Mouse (Mus musculus): Measurements from ENCODE around the gene Abcb5. TPM values are rescaled to one million over a fixed set of nuclear protein-coding genes. Genes with fewer than 3 reads are reported as not detected.
"Not testable (repeated sequence)": the region's sequence is repeated elsewhere in the genome, so short reads cannot be mapped to it uniquely, and the experiment has no call there.

Abcb5 gene
- polyA plus RNA-seq (2012; rRNA removed): not detected in 2 replicates

DNA sequence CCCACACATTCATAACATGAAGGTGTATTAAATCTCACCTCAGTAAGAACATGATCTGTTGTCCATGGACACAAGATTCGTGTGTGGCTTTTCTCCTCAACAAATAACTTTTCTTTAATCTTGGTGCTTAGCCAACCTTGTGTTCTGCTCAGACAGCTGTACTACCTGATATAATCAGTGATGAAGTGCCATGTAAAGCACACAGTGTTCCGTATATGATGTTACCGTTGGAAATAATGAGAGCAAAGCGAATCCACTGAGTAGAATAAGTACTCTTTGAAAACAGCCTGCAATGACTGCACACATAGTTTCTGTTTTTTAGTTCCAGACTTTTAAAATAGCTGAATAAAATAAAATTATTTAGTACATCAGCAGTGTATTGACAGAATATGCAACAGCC lies at the start of gene Abcb5:
Abcb5 (minus strand) TSS at position 101 of the 400 bp plus-strand sequence.
- Histone ChIP-seq H3K27ac (ENCODE audit: insufficient read depth, low read depth, low read length) (no peak within 1 kb of the TSS), H3K4me1 (ENCODE audit: control insufficient read depth, insufficient read depth, insufficient read length, low read length) (no peaks in the 10 kb centered on the region), H3K27me3 (ENCODE audit: control insufficient read depth, insufficient read depth, low read length) (no peaks in the 10 kb centered on the region), H3K36me3 (ENCODE audit: control insufficient read depth, insufficient read depth, low read length) (no peaks in the 10 kb centered on the region), H3K4me3 (ENCODE audit: low read depth, low read length) (no peak within 1 kb of the TSS)
- no peak for TF ChIP-seq CTCF (IDR thresholded peaks at IDR 0.05; ENCODE audit: extremely low read depth, insufficient read length, insufficient replicate concordance, low read depth, low read length)
- no peak for TF ChIP-seq POLR2A (IDR thresholded peaks at IDR 0.05; ENCODE audit: low read depth, low read length)
- 78% methylated on average over 4 of the region's 4 CpGs for WGBS

DNA sequence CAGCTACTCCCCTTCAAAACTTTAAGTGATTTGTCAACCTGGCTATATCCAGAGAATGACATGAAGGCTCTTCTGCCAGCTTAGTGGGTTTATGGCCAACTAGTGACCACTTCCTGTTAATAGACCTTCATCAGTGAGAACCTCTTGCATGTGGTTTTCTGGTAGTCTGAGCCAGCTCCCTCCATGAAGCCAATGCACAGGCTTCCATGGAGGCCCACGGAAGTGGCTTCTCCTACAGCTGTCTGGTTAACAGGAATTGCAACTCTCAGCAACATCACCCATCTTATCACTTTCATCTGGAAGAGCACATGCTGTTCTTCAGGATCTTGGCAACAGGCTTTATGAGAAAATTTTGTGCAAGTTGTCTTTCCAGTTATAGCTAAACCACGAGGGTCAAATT lies 33.0 kb upstream of the Abcb5 start:
- no peak overlapping the region for H3K27ac ChIP-seq (ENCODE audit: insufficient read depth, low read depth, low read length)
- no peak for TF ChIP-seq CTCF (IDR thresholded peaks at IDR 0.05; ENCODE audit: extremely low read depth, insufficient read length, insufficient replicate concordance, low read depth, low read length)
- TF ChIP-seq POLR2A (IDR thresholded peaks at IDR 0.05; ENCODE audit: low read depth, low read length): no peak
- H3K4me1 ChIP-seq (ENCODE audit: control insufficient read depth, insufficient read depth, insufficient read length, low read length): no peaks in the 10 kb centered on the region
- H3K4me3 ChIP-seq (ENCODE audit: low read depth, low read length): no peak overlapping the region
- 43% methylated on average over 2 of the region's 2 CpGs for WGBS
- H3K36me3 ChIP-seq (ENCODE audit: control insufficient read depth, insufficient read depth, low read length): no peaks in the 10 kb centered on the region
- no peaks in the 10 kb centered on the region for H3K27me3 ChIP-seq (ENCODE audit: control insufficient read depth, insufficient read depth, low read length)

DNA sequence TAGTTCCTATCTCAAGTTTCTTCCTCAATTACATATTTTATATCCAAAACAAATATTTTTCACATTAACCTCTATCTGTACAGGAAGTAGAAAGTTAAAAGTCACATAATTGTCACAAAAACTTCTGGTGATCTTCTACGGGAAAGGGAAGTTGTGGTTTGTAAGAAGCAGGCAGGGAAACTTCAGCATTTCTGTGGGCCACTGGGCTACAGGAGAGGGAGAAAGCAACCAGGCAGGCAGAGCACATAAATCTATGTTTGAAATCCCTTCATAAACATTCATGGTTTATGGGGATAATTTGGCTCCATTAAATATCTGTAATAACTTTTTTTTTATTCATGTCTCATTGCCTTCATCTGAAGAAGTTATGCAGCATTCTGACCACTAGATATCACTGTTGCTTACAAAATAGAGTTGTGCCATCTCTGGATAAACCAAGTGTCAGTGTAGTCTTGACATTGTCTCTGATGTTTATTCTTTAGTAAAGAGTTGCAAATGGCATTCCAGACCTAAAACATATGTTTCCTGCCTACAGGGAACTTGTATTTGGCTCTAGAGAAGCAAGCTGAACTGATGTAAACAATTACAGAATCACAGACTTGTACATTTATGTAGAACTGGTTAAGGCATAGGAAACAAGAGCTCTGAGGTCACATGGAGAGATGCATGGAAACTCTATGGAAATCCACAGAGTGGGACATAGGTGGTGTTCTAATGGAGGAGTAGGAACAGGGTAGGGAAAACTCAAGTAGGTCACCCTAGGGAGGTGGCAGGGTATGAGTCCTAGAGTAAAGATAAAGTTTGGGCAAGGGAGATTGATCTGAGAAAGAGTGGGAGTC lies 28.3 kb upstream of the Abcb5 start:
- Histone ChIP-seq H3K27me3 (ENCODE audit: control insufficient read depth, insufficient read depth, low read length) (no peaks in the 10 kb centered on the region), H3K27ac (ENCODE audit: insufficient read depth, low read depth, low read length) (no peak overlapping the region), H3K36me3 (ENCODE audit: control insufficient read depth, insufficient read depth, low read length) (no peaks in the 10 kb centered on the region), H3K4me1 (ENCODE audit: control insufficient read depth, insufficient read depth, insufficient read length, low read length) (no peaks in the 10 kb centered on the region), H3K4me3 (ENCODE audit: low read depth, low read length) (no peak overlapping the region)
- 64% methylated on average over 1 of the region's 1 CpGs for WGBS
- TF ChIP-seq CTCF (IDR thresholded peaks at IDR 0.05; ENCODE audit: extremely low read depth, insufficient read length, insufficient replicate concordance, low read depth, low read length) (no peak), POLR2A (IDR thresholded peaks at IDR 0.05; ENCODE audit: low read depth, low read length) (no peak)

DNA sequence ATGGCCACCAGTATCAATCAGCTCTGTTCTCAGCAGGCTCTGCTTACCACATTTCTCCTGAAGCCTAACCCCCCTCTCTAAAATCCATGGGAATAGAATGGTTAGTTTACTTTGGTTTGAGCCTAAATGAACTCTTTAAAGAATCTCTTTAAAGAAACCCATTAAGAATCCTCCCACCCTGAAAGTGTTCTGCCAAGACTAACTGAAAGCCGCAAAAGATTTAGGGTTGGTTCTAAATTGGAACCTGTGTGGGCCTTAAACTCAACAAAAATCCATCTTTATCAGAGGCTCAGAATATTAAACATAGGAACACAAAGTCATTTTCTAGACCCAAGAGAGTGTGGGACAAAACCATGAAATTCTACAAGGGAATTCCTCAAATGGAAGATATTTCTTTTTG lies 18.6 kb upstream of the Abcb5 start:
- Histone ChIP-seq H3K27me3 (ENCODE audit: control insufficient read depth, insufficient read depth, low read length) (no peaks in the 10 kb centered on the region; the same call in 1 of the 2 replicates), H3K36me3 (ENCODE audit: control insufficient read depth, insufficient read depth, low read length) (no peaks in the 10 kb centered on the region), H3K4me1 (ENCODE audit: control insufficient read depth, insufficient read depth, insufficient read length, low read length) (no peaks in the 10 kb centered on the region), H3K4me3 (ENCODE audit: low read depth, low read length) (no peak overlapping the region), H3K27ac (ENCODE audit: insufficient read depth, low read depth, low read length) (no peak overlapping the region)
- TF ChIP-seq POLR2A (IDR thresholded peaks at IDR 0.05; ENCODE audit: low read depth, low read length): no peak
- TF ChIP-seq CTCF (IDR thresholded peaks at IDR 0.05; ENCODE audit: extremely low read depth, insufficient read length, insufficient replicate concordance, low read depth, low read length): no peak
- 63% methylated on average over 1 of the region's 1 CpGs for WGBS

DNA sequence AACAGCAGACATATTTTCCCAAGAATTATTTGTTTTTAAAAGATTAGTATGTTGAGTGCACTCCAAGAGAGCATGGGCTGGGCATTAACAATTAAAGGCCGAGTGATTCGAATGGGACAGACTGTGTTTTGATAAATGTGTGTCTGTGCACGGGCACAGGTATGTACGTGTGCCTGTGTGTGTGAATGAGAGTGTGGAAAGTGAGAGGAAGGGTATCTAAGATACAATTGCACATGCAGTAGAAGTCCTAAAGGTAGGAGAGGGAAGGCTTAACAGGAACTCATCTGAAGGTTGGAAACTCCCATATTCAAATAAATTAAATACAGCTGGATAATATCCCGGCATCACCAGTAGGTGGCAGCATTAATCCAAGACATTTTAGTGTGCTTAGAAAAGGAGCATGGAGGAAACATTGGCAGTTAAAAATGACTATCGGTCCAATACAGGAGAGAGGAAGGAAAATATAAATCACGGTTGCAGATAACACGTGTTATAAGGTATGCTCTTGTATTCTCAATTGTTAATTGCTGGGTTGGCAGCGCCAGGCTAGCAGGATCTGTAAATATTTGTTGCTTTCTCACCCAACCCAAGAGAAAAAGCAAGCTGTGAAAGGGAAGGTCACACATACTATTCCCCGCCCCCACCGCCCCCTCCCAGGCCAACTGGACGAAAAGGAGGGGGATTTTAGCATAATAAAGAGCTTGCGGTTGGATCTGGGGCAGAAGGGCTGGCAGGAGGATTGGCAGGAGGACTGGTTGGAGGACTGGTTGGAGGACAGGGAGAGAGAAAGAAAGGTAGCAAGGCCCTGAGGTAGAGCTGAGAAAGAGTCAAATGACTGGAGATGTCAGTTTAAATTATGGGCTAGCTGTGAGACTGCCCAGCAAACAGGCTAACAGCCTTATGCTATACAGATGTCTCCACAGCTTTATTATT lies 35.6 kb downstream of the Abcb5 start:
- Histone ChIP-seq H3K36me3 (ENCODE audit: control insufficient read depth, insufficient read depth, low read length) (no peaks in the 10 kb centered on the region), H3K4me1 (ENCODE audit: control insufficient read depth, insufficient read depth, insufficient read length, low read length) (no peaks in the 10 kb centered on the region), H3K4me3 (ENCODE audit: low read depth, low read length) (no peak overlapping the region), H3K27me3 (ENCODE audit: control insufficient read depth, insufficient read depth, low read length) (no peaks in the 10 kb centered on the region), H3K27ac (ENCODE audit: insufficient read depth, low read depth, low read length) (no peak overlapping the region)
- TF ChIP-seq CTCF (IDR thresholded peaks at IDR 0.05; ENCODE audit: extremely low read depth, insufficient read length, insufficient replicate concordance, low read depth, low read length): peak; percentile 23; the same call in 1 of the 2 replicates
- TF ChIP-seq POLR2A (IDR thresholded peaks at IDR 0.05; ENCODE audit: low read depth, low read length): no peak
- 27% methylated on average over 13 of the region's 13 CpGs for WGBS

DNA sequence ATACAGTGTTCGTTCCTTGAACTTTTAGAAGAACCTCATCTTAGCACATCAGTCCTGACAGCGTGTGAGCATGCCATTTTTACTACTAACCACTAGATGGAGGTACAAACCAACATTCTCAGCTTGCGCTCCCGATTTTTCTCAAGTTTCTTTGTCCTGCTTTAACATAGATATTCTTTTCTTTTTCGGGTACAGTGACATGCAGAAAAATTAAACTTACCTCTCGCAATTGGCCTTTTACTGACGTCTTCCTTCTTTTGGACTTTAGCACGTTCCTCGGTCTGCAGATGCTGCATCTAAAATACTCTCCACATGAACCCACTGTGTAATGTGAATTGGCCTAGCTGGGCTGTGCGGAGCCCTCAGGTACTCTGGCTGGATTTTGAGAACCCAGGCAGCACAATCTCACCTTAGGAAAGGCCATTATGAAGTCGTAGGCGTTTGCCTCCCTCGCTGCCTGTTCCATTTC lies 39.4 kb downstream of the Abcb5 start:
- no peaks in the 10 kb centered on the region for H3K27me3 ChIP-seq (ENCODE audit: control insufficient read depth, insufficient read depth, low read length)
- H3K4me3 ChIP-seq (ENCODE audit: low read depth, low read length): no peak overlapping the region
- WGBS: 18% methylated on average over 13 of the region's 13 CpGs
- TF ChIP-seq CTCF (IDR thresholded peaks at IDR 0.05; ENCODE audit: extremely low read depth, insufficient read length, insufficient replicate concordance, low read depth, low read length) (peak; percentile 13; the same call in 1 of the 2 replicates), POLR2A (IDR thresholded peaks at IDR 0.05; ENCODE audit: low read depth, low read length) (no peak)
- no peaks in the 10 kb centered on the region for H3K36me3 ChIP-seq (ENCODE audit: control insufficient read depth, insufficient read depth, low read length)
- no peaks in the 10 kb centered on the region for H3K4me1 ChIP-seq (ENCODE audit: control insufficient read depth, insufficient read depth, insufficient read length, low read length)
- no peak overlapping the region for H3K27ac ChIP-seq (ENCODE audit: insufficient read depth, low read depth, low read length)

DNA sequence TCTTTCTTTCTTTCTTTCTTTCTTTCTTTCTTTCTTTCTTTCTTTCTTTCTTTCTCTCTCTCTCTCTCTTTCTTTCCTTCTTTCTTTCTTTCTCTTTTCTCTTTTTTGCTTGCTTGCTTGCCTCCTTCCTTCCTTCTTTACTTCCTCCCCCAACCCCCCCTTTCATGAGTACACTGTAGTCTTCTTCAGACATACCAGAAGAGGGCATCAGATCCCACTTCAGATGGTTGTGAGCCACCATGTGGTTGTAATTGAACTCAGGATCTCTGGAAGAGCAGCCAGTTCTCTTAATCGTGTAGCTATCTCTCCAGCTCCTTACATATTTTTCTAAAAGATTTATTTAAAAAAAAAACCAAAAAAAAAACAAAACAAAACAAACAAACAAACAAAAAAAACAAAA lies 42.3 kb downstream of the Abcb5 start:
- not testable (repeated sequence) for H3K27me3 ChIP-seq (ENCODE audit: control insufficient read depth, insufficient read depth, low read length); H3K4me1 ChIP-seq (ENCODE audit: control insufficient read depth, insufficient read depth, insufficient read length, low read length); H3K4me3 ChIP-seq (ENCODE audit: low read depth, low read length); H3K27ac ChIP-seq (ENCODE audit: insufficient read depth, low read depth, low read length); H3K36me3 ChIP-seq (ENCODE audit: control insufficient read depth, insufficient read depth, low read length)
- WGBS: 45% methylated on average over 1 of the region's 1 CpGs
